Mouse (Mus musculus) embryo, embryonic 11 days (tissue): ENCODE results near the gene Plekha6.
A peak's percentile ranks its signal among the peaks of the same experiment; 100 is the strongest.

ENCODE experiments used
- DNase-seq: peaks from one replicate; pipeline ENCODE4 v3.0.0-alpha.2; 2015

Plekha6 gene

DNA sequence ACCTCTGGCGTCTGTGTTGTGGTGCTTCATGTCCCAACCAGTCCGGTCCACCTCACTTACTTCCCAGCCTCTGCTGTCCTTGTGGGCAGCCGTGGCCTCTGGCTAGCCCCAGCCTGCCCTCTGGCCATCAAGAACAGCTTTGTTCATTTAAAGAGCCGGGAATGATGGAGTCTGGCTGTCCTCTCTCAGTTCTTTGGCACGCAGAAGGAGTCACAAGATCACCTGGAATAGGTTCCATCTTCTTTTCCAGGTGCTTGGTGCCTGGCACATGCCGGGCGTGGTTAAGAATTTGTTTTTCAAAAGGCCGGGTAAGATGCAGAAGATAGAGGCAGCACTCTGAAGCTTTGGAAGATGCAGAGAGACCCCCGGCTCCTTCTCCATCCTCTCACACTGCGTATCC is 51.7 kb downstream of the Plekha6 start:
- DNase-seq, result no peak

DNA sequence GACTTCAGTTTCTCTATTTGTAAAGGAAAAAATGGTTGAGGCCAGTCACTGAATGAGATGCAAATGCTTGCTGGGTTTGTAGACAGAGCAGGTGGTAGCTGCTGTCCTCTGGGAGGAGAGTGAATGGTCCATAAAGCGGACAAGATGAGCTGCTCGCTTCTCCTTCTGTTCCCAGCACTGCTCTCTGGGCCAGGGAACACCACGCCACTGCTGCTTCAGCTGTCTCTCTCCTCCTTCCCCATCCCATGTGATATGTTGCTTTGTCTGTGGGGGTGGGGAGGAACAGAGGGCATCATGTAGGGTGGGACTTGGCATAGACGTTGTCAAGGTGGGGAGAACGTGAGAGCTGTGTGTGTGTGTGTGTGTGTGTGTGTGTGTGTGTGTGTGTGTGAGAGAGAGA is 53.0 kb downstream of the Plekha6 start:
- no peak for DNase-seq

DNA sequence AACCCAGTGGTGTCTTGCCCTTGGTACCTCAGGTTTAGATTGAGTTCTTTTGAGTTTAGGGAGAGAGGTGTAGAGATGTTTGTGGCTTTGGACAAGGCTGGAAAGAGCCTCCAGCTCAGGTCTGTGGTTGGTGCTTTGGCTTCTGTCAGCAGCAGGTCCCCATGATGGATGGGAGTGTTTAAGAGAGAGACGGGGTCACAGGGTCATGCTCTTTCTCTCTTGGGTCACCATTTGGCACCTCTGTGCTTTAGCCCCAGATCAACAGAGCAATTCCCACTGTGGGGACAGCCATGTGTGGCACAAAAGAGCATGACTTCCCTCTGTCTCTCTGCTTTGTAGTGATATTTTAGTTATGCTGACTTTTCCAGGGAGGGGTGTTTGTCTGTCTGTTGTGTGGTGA is 55.1 kb downstream of the Plekha6 start:
- no peak for DNase-seq

DNA sequence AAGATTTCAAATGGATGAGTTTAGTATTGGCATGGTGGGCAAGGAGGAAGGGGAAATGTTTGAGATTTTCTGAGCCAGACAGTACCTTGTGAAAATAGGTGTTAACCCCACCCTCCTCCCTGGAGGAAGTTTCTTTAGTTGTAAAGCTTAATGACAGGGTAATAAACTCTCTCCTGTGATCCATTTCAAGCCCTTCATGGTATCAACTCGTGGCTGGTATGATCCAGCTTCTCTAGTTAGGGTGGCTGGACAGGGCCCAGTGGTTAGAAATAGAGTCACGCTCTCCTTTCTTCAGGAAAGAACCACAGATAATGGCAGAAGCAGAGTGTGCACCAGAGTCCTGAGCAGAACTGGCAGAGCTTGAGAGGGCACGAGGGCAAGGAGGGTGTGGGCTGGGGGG is 57.4 kb downstream of the Plekha6 start:
- DNase-seq, result no peak

DNA sequence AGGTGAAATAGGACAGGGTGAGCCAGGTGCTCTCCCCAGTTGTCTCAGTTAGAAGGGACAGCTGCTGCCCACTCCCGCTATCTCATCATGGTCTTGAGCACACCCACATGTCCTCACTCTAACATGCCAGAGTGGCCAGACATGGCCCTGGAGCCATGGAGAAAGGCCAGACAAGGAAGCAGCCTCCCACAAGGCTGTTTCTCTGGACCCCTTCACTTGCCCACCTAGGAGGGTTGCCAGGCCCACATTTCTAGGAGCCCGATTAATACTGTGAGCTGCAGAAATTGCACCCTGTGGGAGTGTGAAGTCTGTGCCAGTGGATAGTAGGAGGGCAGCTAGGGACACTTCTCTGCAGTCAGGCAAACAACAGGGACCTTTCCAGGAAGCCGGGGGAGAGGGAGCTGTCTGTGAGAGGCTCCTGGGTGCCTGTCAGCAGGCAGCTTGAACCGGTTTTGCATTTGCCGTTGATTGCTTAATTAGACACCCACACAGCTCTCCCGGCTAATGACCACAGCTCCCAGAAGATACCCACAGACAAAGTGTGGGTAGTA is 58.5 kb downstream of the Plekha6 start:
- no peak for DNase-seq

DNA sequence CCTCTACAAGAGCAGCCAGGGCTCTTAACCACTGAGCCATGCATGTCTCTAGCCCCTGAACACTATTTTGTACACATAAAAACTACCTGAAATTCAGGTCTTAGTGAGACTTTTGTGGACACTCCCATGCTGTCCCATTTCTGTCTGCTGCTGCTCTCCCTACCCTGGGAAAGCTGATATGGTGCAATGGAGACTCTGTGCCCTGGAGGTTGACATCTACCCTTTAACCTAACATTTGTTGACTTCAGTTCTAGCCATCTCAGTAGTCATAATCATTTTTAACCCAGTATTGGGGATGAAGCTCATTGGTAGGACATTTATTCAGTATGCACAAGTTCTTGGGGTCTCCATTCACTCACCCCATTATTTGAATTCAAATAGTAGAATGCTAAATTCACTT is 60.7 kb downstream of the Plekha6 start:
- no peak for DNase-seq

DNA sequence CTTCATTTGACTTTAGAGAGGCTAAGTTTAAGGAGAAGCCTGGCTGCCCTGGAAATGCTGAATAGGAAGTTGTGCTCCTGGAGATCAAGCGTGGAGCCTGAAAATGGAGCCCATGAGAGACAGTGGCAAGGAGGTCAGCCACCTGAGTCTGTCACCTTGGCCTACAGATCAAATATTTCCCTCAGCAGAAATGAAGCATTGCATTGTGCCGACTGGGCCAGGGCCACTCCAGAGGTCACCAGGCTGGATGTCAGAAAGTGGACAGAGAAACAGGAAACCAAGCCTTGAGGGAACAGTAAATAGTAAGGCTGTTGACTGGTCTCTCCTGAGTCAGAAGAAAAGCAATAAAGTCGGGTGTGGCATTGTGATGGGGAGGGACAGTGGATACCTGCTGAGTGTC is 61.1 kb downstream of the Plekha6 start:
- no peak for DNase-seq

DNA sequence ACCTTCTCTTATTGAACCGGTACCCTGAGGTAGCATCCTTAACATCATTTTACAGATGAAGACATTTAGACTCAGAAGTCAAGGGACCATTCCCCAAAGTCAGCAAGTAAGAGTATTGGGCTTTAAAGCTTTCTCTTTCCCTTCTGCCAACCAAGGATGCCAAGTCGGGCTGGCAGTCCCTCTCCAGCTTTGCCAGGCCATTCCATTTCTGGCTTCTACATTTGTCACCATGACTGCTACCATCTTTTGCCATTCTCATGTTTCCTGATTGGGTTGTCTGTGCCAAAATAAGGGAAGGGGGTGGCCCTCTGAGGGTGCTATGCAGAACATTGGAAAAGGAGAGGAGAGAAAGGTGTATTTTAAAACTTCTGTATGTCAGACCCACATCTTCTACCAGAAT is 61.6 kb downstream of the Plekha6 start:
- DNase-seq, result no peak

DNA sequence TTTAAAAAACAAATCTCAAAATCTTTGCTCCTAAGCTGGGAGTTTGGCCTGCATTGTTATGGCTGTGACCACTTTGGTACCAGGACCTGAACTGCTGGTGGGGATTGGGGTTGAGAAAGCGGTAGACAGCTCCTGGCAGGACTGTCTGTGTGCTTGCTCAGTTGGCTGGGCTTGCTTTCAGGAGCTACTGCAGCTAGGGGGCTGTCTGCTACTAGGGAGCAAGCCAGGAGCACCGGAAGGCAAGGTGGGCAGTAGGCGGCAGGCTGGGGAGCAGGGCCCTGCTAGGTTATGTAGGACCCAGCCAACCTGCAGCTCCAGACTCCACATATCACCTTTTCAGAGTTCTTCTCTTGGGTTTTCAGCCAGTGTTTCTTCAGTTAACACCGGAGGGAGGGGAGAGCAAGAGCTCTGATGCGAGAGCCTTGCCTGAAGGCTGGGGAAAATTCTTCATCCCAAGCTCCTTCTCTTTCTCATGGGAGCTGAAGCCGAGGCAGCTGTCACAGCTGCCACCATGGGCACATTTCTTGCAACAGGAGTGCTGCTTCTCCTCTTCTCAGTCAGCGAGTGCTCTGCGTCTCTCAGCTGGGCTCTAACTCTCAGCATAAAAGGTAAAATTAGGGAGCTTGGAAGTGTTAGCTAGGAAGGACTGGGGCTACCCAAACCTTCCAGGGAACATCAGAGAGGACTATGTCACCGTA is 62.1 kb downstream of the Plekha6 start:
- DNase-seq, result peak; percentile 66

DNA sequence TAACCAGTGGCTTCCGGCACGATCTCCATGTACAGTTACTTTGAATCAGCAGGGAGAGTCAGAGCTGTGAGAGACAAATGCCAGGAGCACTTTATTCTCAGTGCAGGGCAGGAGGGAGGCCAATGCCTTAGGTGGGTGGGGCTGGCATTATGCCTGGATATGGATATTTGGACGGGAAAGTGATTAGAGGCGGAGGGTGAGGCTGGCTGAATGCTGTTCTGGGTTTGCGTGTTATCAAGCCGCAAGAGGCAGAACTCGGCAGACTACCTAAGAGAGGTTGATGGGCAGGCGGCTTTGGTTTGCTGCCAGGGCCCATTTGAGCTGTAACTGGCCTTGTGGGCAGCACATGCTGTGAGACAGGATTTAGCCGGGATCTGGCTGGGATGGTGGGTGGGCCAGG is 62.9 kb downstream of the Plekha6 start:
- no peak for DNase-seq

DNA sequence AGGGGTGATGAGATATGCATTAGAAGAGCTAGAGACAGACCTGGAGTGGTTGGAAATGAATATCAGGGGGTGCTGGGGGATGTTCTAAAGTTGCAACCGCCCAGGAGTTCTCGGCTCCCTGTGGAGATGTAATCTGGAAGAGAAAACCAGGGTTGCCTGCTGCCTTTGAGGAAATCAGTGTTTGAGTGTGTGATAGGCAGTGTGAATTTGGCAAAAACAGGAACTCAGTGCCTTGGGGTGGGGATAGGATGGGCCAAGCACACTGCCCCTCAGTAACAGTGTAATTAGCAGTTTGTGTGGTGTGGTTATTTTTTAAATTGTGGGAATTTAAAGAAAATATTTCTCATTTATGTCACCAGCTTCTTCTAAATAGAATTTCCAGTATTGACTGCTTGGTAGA is 63.4 kb downstream of the Plekha6 start:
- DNase-seq, result no peak

DNA sequence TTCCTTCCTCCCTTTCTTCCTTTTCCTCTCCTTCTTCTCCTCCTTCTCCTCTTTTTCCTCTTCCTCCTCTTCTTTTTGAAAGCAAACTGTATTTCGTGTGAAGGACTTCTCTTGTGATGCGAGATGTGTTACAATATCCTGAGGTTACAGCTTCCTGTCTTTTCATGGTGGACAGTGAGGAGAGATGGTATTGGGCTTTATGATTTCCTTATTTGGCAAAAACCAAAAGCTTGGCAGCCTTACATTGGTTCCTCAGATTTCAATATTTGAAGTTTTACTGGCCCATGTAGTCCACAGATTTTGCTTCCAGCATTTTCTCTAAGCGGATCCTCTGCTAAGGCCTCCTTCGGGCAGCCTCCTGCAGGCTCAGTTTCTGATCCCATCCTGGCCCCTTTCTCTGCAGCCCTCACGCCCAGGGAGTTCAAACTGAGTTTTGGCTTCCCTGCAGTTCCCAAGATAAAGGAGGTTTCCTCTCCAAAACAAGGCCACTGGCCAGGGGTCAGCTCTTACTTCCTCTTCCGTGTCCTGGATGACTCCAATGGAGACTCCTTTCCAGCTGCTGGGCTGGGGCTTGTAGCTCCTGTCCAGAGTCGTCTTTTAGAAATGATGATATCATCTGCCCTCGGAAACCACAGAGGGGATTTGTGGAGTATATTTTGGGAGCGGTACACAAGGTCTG is 64.9 kb downstream of the Plekha6 start:
- DNase-seq, result no peak

DNA sequence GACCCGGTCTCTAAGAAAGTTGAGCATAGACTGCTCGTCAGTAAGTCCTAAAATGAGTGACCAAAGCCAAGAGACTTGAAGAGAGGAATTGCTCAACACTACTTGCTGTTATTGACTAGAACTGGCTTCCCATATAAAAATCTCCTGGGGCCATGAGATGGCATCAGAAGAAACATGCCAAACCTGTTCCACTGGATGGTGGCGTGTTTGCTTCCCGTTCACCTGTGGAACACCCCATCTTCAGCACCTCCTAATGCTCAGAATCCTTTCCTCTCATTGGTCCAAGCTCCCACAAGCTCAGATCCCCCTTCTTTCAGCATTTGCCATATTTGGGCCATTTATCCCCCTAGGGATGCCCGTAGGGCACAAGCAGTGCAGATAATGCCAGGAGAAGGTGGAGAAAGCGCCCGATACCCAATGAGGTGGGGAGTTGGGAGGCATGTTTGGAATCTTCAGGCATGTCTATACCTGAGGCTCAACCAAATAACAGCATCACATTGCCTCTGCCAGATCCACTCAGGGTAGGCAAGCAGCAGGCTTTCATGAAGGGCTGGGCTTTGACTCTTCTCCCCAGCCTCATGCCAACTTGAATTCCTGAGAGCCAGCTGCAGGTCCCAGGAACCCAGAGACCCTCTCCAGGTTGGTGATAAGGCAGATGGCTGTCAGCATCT is 67.6 kb downstream of the Plekha6 start:
- DNase-seq, result no peak

DNA sequence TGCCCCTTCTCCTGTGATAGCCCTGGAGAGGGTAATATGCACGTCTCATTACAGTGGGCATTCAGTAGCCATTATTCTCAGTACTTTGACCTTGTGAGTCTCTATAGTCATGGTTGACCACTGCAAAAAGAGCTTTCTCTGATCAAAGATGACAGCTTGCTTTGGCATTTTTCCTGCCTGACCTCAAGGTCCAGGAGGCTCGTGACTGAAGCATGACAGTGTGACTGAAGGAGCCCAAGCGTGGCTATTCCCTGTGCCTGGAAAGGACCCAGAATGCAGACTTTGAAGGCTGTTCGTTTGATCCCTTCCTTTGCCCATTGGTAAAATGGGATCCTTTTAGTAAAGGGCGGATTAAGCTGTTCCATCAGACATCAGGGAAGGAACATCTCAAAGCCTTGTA is 71.9 kb downstream of the Plekha6 start:
- DNase-seq, result no peak

DNA sequence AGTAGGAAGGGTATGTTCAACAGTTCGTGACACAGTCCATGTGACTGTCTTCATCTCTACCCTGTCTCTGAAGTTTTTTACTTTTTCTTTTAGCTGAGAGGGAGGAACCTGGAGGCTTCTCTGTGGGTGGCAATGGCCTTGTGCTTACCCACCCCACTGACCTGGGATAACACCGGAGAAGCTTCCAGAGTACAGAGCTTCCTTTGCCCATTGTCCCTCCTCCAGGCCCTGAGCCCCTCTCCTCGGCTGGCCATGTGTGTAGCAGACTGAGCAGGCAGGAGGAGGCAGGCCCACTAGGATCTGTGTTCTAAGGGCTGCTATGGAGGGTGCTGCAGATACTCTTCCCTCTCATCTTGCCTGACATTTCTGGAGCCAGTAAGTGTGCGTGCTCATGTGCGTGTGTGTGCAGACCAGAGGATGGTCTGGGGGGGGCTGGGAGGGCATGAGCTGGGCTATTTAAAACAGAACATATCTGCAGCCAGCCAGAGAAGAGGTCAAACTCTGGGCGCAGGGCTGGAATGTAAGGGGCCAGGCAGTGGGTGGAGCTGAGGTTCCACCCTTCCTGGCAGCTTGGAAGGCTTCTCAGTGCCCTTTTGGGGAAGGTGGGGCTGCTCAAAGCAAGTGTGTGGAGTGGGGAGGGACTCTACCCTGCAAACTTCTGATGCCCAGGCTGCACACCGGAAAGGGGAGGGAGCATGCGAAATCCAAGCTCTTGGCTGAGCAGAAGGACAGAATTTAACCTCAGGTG is 72.9 kb downstream of the Plekha6 start:
- peak; percentile 73 for DNase-seq

DNA sequence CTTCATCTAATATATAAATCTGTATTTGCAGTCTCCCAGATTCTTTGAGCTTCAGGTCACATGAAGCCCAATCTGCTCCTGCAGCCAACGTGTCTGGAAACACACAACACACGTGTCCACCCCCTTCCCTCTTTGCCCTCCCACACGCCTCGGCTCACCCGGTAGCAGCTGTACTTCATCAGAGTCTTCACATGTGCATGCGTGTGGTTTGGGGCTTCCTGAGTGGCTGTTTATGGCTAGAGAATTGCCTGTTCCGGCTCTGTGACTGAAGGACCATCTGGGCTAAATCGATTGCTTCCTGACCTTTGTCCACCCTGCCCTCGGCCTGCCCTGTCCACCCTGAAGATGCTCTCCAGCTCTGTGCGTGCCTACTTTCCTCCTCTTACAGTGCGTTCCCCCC is 73.7 kb downstream of the Plekha6 start:
- DNase-seq, result peak; percentile 79

DNA sequence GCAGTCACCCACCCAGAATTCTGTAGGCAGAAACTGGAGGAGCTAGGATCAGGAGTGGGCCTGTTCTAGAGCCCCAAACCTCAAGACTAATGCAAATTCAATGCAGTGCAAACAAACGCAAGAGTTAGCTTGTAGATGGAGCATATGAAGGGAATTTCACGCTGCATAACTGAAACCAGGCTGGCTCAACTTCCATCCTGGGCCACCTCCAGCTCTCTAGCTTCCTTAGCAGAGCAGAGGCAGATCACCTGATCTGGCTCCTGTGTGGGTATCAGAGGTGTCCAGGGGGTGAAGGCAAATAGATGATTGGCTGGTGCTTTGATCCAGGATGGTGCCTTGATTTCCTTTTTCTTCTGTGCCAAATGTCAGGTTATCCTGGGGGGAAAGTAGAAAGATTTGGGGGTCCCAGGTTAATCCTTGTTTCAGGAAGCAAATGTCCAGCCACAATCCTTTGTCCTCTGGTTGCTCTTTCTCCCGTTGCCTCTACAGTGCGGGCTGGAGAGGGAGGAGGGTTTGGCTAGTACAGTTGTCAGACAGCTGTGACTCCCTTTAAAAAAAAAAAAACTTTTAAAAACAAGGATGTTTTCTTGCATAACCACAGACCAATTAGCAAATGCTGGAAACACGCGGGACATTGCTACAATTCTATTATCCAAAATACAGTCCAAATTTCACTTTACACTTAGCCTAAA is 75.3 kb downstream of the Plekha6 start:
- DNase-seq, result no peak

DNA sequence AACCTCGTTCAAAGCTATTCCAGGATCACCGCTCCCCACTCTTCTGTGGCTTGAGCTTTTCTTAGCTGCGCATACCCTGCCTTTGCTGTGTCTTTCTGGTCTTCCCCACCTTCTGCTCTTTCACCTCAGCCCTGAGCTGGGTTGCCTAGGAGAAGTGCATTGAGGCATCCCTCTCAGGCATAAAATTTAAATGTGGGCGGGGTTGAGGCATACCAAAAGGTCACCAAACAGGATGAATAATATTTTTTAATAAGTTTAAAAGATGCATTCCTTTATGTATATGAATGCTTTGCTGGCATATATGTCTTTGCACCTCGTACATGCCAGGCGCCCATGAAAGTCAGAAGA is 75.8 kb downstream of the Plekha6 start:
- DNase-seq, result no peak

DNA sequence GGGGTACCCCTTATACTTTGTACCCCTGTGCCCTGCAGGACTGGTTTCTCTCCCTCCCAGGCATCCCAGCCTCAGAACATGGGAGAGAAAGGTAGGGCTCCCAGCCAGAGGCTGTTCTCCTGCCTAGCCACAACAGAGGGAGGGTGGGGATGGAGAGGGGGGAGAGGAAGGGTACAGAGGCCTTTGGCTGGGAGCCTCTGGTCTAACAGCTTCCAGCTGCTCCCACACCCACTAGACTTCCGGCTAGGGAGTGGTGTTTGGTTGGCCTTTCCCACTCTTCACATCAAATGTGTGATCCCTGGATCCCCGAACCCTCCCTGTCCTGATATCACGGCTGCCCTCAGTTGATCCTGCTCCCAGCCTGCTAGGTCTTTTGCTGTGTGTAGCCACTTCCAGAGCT is 76.9 kb downstream of the Plekha6 start:
- no peak for DNase-seq

DNA sequence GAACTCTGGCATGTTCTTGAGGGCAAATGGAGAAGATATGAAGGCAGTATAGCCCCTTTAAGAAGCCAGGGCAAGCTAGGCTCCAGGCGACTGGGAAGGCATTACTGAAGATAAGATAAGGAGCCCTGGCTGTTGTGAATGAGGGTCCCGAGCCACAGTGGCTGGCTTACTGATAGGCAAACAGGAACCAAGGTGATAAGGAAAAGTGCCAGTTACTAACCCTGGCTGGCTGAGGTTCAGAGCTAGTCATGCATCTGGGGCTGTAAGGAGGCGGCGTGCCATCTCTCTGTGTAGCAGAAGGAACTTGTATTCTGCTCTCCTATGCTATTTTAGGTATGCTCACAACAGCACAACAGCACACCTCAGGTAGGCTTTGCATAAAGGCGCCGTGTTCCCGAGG is 80.7 kb downstream of the Plekha6 start:
- DNase-seq, result no peak

DNA sequence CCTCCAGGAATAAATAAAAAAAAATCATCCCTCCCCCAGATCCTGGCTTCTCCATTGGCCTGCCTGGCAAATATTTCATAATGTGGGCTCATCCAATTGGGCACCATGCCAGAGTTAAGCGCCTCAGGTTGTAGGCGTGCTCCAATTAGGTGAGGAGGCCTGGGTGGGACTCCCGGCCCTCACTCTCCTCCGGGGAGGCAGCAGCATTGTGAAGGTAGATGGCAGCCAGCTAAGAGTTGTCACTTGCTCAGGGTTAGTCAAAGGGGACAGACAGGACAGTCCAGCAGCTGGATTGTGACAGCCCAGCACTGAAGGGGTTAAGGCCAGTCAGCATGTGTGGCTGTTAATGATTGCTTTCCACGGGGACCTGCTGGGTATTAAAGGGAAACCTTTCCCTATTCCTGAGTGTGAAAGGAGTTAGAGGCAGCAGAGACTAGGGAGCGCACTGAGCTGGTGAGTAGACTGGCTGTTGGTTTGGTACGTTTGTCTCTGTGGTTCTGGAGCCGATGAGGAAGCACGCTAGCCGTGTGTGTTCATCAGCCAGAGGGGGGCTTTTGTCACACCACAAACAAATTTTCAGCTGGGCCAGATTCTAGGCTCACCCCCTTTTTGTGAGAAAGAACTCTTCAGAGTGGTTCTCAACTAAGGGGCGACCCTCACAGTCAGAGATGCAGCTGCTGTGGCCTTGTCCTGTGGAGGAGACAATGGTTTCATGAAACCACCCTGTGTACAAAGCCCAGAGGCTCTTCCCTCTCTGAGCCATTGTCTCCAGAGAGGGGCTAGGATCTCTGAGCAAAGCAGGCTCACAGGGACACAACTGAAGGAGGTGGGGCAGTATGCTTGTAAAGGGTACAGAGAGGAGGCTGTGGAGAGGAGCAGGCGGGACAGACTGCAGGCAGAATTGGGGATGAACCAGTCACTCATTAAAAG is 81.9 kb downstream of the Plekha6 start:
- DNase-seq, result peak; percentile 54

DNA sequence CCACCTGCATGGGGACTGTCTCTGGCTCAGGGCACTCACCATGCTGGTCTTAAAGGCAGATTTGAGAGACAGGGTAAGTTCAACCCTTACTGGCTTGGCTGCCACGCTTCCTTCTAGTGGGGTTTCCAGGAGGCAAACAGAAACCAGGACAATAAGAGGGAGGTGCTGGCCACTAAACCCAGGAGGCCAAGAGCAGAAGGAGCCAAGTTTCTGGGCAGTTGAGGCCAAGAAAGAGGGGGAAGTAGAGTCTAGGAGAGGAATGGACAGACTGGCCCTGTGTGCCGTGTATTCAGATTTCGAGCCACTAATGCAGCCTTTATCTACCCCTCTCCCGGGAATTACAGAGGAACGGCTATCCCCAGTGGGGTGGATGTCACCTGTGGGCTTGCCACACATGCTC is 83.2 kb downstream of the Plekha6 start:
- no peak for DNase-seq
